Mouse (Mus musculus) heart, embryonic 10.5 days (tissue): ENCODE data around the gene Inf2. TPM values are rescaled to one million over a fixed set of nuclear protein-coding genes. Genes with fewer than 3 reads are reported as not detected.

ENCODE experiments used
- DNase-seq: peaks from one replicate; pipeline ENCODE4 v3.0.0-alpha.2; 2017; ENCODE audit warnings: low spot score
- H3K27ac ChIP-seq: fragments of 300-500 bp; sonication (generic); 2 replicates; pipeline ENCODE4 v1.5.1; 2016; ENCODE audit warnings: mild to moderate bottlenecking
- H3K27me3 ChIP-seq: fragments of 300-500 bp; sonication (generic); 2 replicates; pipeline ENCODE4 v1.6.1; 2016; ENCODE audit warnings: mild to moderate bottlenecking; ENCODE audit not compliant: poor library complexity, insufficient read depth, severe bottlenecking
- H3K36me3 ChIP-seq: fragments of 300-500 bp; sonication (generic); 2 replicates; pipeline ENCODE4 v1.6.1; 2016; ENCODE audit warnings: mild to moderate bottlenecking, moderate library complexity
- H3K4me1 ChIP-seq: fragments of 300-500 bp; sonication (generic); 2 replicates; pipeline ENCODE4 v1.6.1; 2016; ENCODE audit warnings: mild to moderate bottlenecking
- H3K4me3 ChIP-seq: fragments of 300-500 bp; sonication (generic); 2 replicates; pipeline ENCODE4 v1.5.1; 2016; ENCODE audit warnings: mild to moderate bottlenecking, moderate library complexity
- H3K9me3 ChIP-seq: fragments of 300-500 bp; sonication (generic); 2 replicates; pipeline ENCODE4 v1.6.1; 2016; ENCODE audit warnings: mild to moderate bottlenecking, moderate library complexity
- WGBS: fragments of 180-500 bp; shearing (Covaris S2); methylation state at CpG from one replicate; pipeline ENCODE4 v1.1.7; 2016; 5-methylcytosine and 5-hydroxymethylcytosine counted together
- polyA plus RNA-seq: library from polyadenylated mRNA; unstranded; fragments of >200 nt; fragmentation: Nextera tagmentation; extraction: Ambion mirVana; gene quantifications from 2 replicates; pipeline ENCODE4 v1.2.1, GENCODE M21; 2016

The Inf2 gene
- polyA plus RNA-seq, 1 experiment from 2014 or later: 5.6 TPM

DNA sequence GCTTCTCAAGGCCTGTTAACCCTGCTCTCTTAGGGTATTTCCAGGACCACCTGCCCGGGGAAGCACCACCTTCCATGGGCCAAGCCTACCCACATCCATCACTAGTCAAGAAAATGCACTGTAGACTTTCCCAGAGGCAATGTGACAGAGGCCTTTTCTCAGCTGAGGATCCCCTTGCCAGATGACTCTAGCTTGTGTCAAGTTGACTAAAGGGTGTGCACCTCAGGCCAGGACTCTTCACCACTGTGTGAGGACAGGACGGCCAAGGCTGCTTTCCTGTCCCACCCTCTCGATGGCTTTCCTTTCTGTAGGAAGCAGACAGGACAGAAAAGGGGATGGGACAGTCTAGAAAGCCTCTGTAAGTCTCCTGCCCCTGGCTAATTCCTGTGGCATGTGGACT lies 3.1 kb downstream of the Inf2 start:
- Histone ChIP-seq H3K4me1 (peaks cover 91% of the 10 kb centered on the region), H3K9me3 (no peaks in the 10 kb centered on the region), H3K4me3 (no peak overlapping the region; the same call in 1 of the 2 replicates), H3K27ac (0 out of 2 replicates have a peak overlapping the region, but pooled peaks have one; percentile 30), H3K36me3 (peaks cover 4% of the 10 kb centered on the region), H3K27me3 (peaks cover 41% of the 10 kb centered on the region)
- DNase-seq: no peak
- WGBS: 79% methylated on average over 3 of the region's 3 CpGs

- H3K4me3 ChIP-seq: no peak overlapping the region
- peaks cover 94% of the 10 kb centered on the region for H3K4me1 ChIP-seq
- peaks cover 4% of the 10 kb centered on the region for H3K36me3 ChIP-seq
- 70% methylated on average over 21 of the region's 21 CpGs for WGBS
- no peak for DNase-seq
- peak overlapping the region; percentile 76; the same call in 1 of the 2 replicates for H3K27ac ChIP-seq
- H3K9me3 ChIP-seq: no peaks in the 10 kb centered on the region
- H3K27me3 ChIP-seq: peaks cover 33% of the 10 kb centered on the region
Observed at GRCm38 (mm10) chr12:112592985-112593734, 4.6 kb downstream of the Inf2 start.

- DNase-seq: no peak
- no peaks in the 10 kb centered on the region for H3K9me3 ChIP-seq
- WGBS: 57% methylated on average over 16 of the region's 16 CpGs
- H3K4me3 ChIP-seq: no peak overlapping the region
- H3K36me3 ChIP-seq: peaks cover 4% of the 10 kb centered on the region
- H3K27ac ChIP-seq: peak overlapping the region; percentile 76
- H3K4me1 ChIP-seq: peaks cover 93% of the 10 kb centered on the region
- peaks cover 30% of the 10 kb centered on the region for H3K27me3 ChIP-seq
Observed at GRCm38 (mm10) chr12:112593951-112594915, 5.6 kb downstream of the Inf2 start.

DNA sequence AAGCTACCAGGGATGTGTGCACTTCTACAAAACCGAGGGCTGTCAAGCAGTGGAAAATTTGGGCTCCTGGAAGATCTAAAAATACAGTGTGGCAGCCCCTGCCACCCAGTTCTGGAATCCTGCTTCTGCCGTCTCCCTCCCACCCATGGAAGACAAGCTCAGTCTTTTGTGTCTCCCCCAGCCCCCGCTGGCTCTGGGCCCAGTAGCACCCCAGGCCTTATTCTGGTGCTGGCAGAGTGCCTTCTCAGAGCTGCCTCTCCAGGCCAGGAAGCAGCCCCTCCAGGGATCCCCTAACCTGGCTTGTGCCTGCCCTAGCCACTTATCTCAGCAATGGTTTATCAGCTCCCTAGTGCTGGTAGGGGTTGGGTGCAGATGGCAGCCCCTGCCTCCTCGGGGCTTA lies 6.4 kb downstream of the Inf2 start:
- no peak for DNase-seq
- Histone ChIP-seq H3K27ac (peak overlapping the region; percentile 76), H3K36me3 (peaks cover 4% of the 10 kb centered on the region), H3K27me3 (peaks cover 28% of the 10 kb centered on the region), H3K9me3 (no peaks in the 10 kb centered on the region), H3K4me3 (no peak overlapping the region), H3K4me1 (peaks cover 93% of the 10 kb centered on the region)
- WGBS: 24% methylated on average over 4 of the region's 4 CpGs

GRCm38 (mm10) chr12:112595626-112596025 lies 7.0 kb downstream of the Inf2 start:
- 64% methylated on average over 4 of the region's 4 CpGs for WGBS
- H3K27ac ChIP-seq: peak overlapping the region; percentile 76
- H3K27me3 ChIP-seq: peaks cover 22% of the 10 kb centered on the region
- H3K36me3 ChIP-seq: peaks cover 10% of the 10 kb centered on the region
- H3K9me3 ChIP-seq: no peaks in the 10 kb centered on the region
- no peak for DNase-seq
- no peak overlapping the region for H3K4me3 ChIP-seq
- H3K4me1 ChIP-seq: peaks cover 92% of the 10 kb centered on the region

- H3K27ac ChIP-seq: no peak overlapping the region
- 77% methylated on average over 9 of the region's 9 CpGs for WGBS
- H3K36me3 ChIP-seq: peaks cover 18% of the 10 kb centered on the region
- no peak overlapping the region for H3K4me3 ChIP-seq
- DNase-seq: no peak
- peaks cover 21% of the 10 kb centered on the region for H3K27me3 ChIP-seq
- H3K9me3 ChIP-seq: no peaks in the 10 kb centered on the region
- peaks cover 87% of the 10 kb centered on the region for H3K4me1 ChIP-seq
Observed at GRCm38 (mm10) chr12:112596454-112596853, 7.9 kb downstream of the Inf2 start.

DNA sequence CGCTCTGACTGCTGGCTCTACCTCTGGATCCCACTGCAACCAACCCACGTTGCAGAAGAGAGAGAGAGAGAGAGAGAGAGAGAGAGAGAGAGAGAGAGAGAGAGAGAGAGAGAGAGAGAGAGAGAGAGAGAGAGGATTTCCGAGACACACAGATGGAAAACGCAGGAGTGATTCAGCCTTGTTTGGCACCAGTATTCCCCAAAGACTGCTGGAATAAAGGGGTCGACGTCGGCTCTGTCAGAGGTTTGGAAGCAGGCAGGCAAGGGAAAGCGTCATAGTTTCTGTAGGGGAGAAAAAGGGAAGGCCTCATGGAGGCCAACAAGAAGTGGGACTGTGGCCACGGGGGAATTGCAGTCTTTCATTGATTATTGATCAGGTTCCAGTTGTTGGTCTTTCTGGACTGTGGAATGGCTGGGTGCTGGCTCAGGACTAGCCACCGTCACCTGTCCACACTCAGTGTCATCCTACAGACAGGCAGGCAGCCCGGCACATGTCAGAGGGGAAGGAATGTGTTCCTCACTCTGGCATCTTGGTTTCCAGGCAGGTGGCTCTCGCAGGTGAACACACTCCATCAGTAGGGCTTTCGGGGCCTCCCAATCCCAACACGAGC lies 8.4 kb downstream of the Inf2 start:
- H3K4me1 ChIP-seq: peaks cover 81% of the 10 kb centered on the region
- H3K4me3 ChIP-seq: no peak overlapping the region
- no peak for DNase-seq
- peaks cover 18% of the 10 kb centered on the region; the same call in 1 of the 2 replicates for H3K36me3 ChIP-seq
- 0 out of 2 replicates have a peak overlapping the region, but pooled peaks have one; percentile 23 for H3K27ac ChIP-seq
- no peaks in the 10 kb centered on the region for H3K9me3 ChIP-seq
- peaks cover 16% of the 10 kb centered on the region for H3K27me3 ChIP-seq
- 75% methylated on average over 14 of the region's 14 CpGs for WGBS

- no peak for DNase-seq
- Histone ChIP-seq H3K9me3 (no peaks in the 10 kb centered on the region), H3K4me3 (no peak overlapping the region), H3K4me1 (peaks cover 75% of the 10 kb centered on the region), H3K36me3 (peaks cover 24% of the 10 kb centered on the region; the same call in 1 of the 2 replicates), H3K27me3 (peaks cover 10% of the 10 kb centered on the region), H3K27ac (0 out of 2 replicates have a peak overlapping the region, but pooled peaks have one; percentile 23)
- 90% methylated on average over 8 of the region's 8 CpGs for WGBS
Observed at GRCm38 (mm10) chr12:112597618-112598017, 9.0 kb downstream of the Inf2 start.

GRCm38 (mm10) chr12:112599198-112599597 lies 10.6 kb downstream of the Inf2 start:
- H3K27ac ChIP-seq: peak overlapping the region; percentile 73
- peak overlapping the region; percentile 3; the same call in 1 of the 2 replicates for H3K4me3 ChIP-seq
- peak; percentile 90 for DNase-seq
- peaks cover 65% of the 10 kb centered on the region for H3K4me1 ChIP-seq
- no peaks in the 10 kb centered on the region for H3K9me3 ChIP-seq
- peaks cover 40% of the 10 kb centered on the region for H3K36me3 ChIP-seq
- H3K27me3 ChIP-seq: peaks cover 4% of the 10 kb centered on the region
- WGBS: 0% methylated on average over 4 of the region's 4 CpGs

DNA sequence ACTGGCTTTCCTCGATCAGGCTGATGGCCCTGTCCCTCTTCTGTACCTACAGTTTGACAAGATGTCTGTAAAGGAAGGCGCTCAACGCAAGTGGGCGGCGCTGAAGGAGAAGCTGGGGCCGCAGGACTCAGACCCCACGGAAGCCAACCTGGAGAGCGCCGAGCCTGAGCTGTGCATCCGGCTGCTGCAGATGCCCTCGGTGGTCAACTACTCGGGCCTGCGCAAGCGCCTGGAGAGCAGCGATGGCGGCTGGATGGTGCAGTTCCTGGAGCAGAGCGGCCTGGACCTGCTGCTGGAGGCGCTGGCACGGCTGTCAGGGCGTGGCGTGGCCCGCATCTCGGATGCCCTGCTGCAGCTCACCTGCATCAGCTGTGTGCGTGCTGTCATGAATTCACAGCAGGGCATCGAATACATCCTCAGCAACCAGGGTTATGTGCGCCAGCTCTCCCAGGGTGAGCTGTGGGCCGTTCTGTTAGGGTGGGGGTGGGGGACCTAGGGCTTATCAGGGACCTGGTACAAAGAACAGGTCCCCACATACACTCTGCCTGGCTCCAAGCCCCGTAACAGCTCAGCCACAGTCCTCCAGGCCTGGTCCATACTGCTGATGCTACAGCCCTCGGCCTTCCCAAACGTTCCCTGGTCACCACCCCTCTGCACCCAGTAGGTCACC lies 11.5 kb downstream of the Inf2 start:
- Histone ChIP-seq H3K36me3 (peaks cover 44% of the 10 kb centered on the region), H3K27ac (peak overlapping the region; percentile 73), H3K27me3 (peaks cover 4% of the 10 kb centered on the region), H3K9me3 (no peaks in the 10 kb centered on the region), H3K4me1 (peaks cover 61% of the 10 kb centered on the region), H3K4me3 (no peak overlapping the region)
- WGBS: 76% methylated on average over 30 of the region's 30 CpGs
- DNase-seq: no peak

GRCm38 (mm10) chr12:112604022-112604421 lies 15.4 kb downstream of the Inf2 start:
- H3K27me3 ChIP-seq: no peaks in the 10 kb centered on the region; the same call in none of the 2 replicates
- H3K4me1 ChIP-seq: peaks cover 44% of the 10 kb centered on the region
- peaks cover 55% of the 10 kb centered on the region for H3K36me3 ChIP-seq
- no peaks in the 10 kb centered on the region for H3K9me3 ChIP-seq
- 73% methylated on average over 5 of the region's 5 CpGs for WGBS
- H3K27ac ChIP-seq: no peak overlapping the region
- no peak overlapping the region for H3K4me3 ChIP-seq
- no peak for DNase-seq
